Mouse (Mus musculus) megakaryocyte progenitor cell, adult 5-6 weeks (primary cell): Measurements from ENCODE around the gene Pik3ca. TPM values are rescaled to one million over a fixed set of nuclear protein-coding genes. Genes with fewer than 3 reads are reported as not detected.

ENCODE experiments used
- ATAC-seq: replicated peaks from 2 replicates; pipeline ENCODE4 v1.8.0; 2016; ENCODE audit warnings: mild to moderate bottlenecking, moderate TSS enrichment, inconsistent platforms; ENCODE audit not compliant: poor library complexity
- total RNA-seq, 2 experiments: library from RNA; stranded (forward) in 1 of 2; stranded (reverse) in 1 of 2; fragments of 157-497, 149-512 nt in 1 of 2; fragments of 200-1000 nt in 1 of 2; gene quantifications; 2 replicates each; pipeline versions ENCODE4 v1.2.3 to v1.2.4; 2015 to 2017

Pik3ca gene
- total RNA-seq (2015) (19.1 and 19.9 TPM in 2 replicates), total RNA-seq (2017) (21.1 and 23.2 TPM in 2 replicates)

GRCm38 (mm10) chr3:32397461-32398174, at the start of gene Pik3ca:
TSS of gene Pik3ca (plus strand) at chr3:32397671.
- ATAC-seq: peak; percentile 19

- no peak for ATAC-seq
Observed at GRCm38 (mm10) chr3:32347881-32348280, 49.6 kb upstream of the Pik3ca start.

- no peak for ATAC-seq
Observed at GRCm38 (mm10) chr3:32361221-32361620, 36.2 kb upstream of the Pik3ca start.

- ATAC-seq: no peak
Observed at GRCm38 (mm10) chr3:32364195-32364594, 33.3 kb upstream of the Pik3ca start.

- ATAC-seq: peak; percentile 29; the same call in 1 of the 2 replicates
Observed at GRCm38 (mm10) chr3:32364841-32365545, 32.5 kb upstream of the Pik3ca start.

GRCm38 (mm10) chr3:32365546-32366245, 31.8 kb upstream of the Pik3ca start, which contains the start of gene Zmat3:
TSS of gene Zmat3 (minus strand) at chr3:32366014.
- peak; percentile 84 for ATAC-seq

- no peak for ATAC-seq
Observed at GRCm38 (mm10) chr3:32366246-32366734, 31.2 kb upstream of the Pik3ca start.

- ATAC-seq: no peak
Observed at GRCm38 (mm10) chr3:32367516-32367915, 30.0 kb upstream of the Pik3ca start.

- ATAC-seq: no peak
Observed at GRCm38 (mm10) chr3:32371957-32372356, 25.5 kb upstream of the Pik3ca start.

GRCm38 (mm10) chr3:32372470-32372869, 25.0 kb upstream of the Pik3ca start:
- ATAC-seq: no peak

GRCm38 (mm10) chr3:32373236-32373635, 24.2 kb upstream of the Pik3ca start:
- no peak for ATAC-seq

GRCm38 (mm10) chr3:32379891-32380290, 17.6 kb upstream of the Pik3ca start:
- ATAC-seq: peak; percentile 98

- ATAC-seq: no peak
Observed at GRCm38 (mm10) chr3:32381556-32381955, 15.9 kb upstream of the Pik3ca start.

GRCm38 (mm10) chr3:32392841-32393240, 4.6 kb upstream of the Pik3ca start:
- ATAC-seq: no peak

- ATAC-seq: no peak
Observed at GRCm38 (mm10) chr3:32393986-32394385, 3.5 kb upstream of the Pik3ca start.

GRCm38 (mm10) chr3:32395771-32396551, 1.5 kb upstream of the Pik3ca start:
- peak; percentile 14 for ATAC-seq

- peak; percentile 86 for ATAC-seq
Observed at GRCm38 (mm10) chr3:32396794-32397460, 544 bp upstream of the Pik3ca start.

GRCm38 (mm10) chr3:32398175-32398538, 686 bp downstream of the Pik3ca start:
- ATAC-seq: no peak

GRCm38 (mm10) chr3:32398623-32399022, 1.2 kb downstream of the Pik3ca start:
- ATAC-seq: no peak

GRCm38 (mm10) chr3:32399381-32399780, 1.9 kb downstream of the Pik3ca start:
- ATAC-seq: no peak
